Mouse (Mus musculus): ENCODE results near the gene Fzd4. TPM values are rescaled to one million over a fixed set of nuclear protein-coding genes. Genes with fewer than 3 reads are reported as not detected.

Fzd4 gene
- total RNA-seq, 2 experiments from 2014 or later, result 5.4 to 7.8 TPM

GRCm38 (mm10) chr7:89423194-89423593 is 19.0 kb downstream of the Fzd4 start:
- intact Hi-C loops (cut with DNase I), result no loop called here
- no peak for DNase-seq (ENCODE audit: extremely low spot score in 1 of 2, low spot score in 2 of 2)

- intact Hi-C loops (cut with DNase I), result no loop called here
- no peak for DNase-seq (ENCODE audit: extremely low spot score in 1 of 2, low spot score in 2 of 2)
Measured at GRCm38 (mm10) chr7:89423688-89424255, 19.6 kb downstream of the Fzd4 start.

GRCm38 (mm10) chr7:89424659-89425058 is 20.5 kb downstream of the Fzd4 start:
- intact Hi-C loops (cut with DNase I), result no loop called here
- no peak for DNase-seq (ENCODE audit: extremely low spot score in 1 of 2, low spot score in 2 of 2)

GRCm38 (mm10) chr7:89425803-89426725 is 21.9 kb downstream of the Fzd4 start:
- intact Hi-C loops (cut with DNase I), result no loop called here

GRCm38 (mm10) chr7:89427101-89427500 is 22.9 kb downstream of the Fzd4 start:
- no peak for DNase-seq (ENCODE audit: extremely low spot score in 1 of 2, low spot score in 2 of 2)
- intact Hi-C loops (cut with DNase I), result no loop called here

More at GRCm38 (mm10) chr7:89425803-89426725, 21.9 kb downstream of the Fzd4 start:
- no peak for DNase-seq (ENCODE audit: extremely low spot score in 1 of 2, low spot score in 2 of 2)

- no peak for DNase-seq (ENCODE audit: extremely low spot score in 1 of 2, low spot score in 2 of 2)
- intact Hi-C loops (cut with DNase I), result no loop called here
Measured at GRCm38 (mm10) chr7:89428804-89429203, 24.6 kb downstream of the Fzd4 start.

GRCm38 (mm10) chr7:89429326-89429725 is 25.2 kb downstream of the Fzd4 start:
- intact Hi-C loops (cut with DNase I), result no loop called here
- DNase-seq (ENCODE audit: extremely low spot score in 1 of 2, low spot score in 2 of 2), result no peak

GRCm38 (mm10) chr7:89431185-89431584 is 27.0 kb downstream of the Fzd4 start:
- intact Hi-C loops (cut with DNase I), result no loop called here
- DNase-seq (ENCODE audit: extremely low spot score in 1 of 2, low spot score in 2 of 2), result no peak

GRCm38 (mm10) chr7:89433193-89433892 is 29.2 kb downstream of the Fzd4 start:
- DNase-seq (ENCODE audit: extremely low spot score in 1 of 2, low spot score in 2 of 2), result peak; percentile 45 to 79
- intact Hi-C loops (cut with DNase I), result no loop called here

GRCm38 (mm10) chr7:89433893-89434616 is 29.9 kb downstream of the Fzd4 start:
- intact Hi-C loops (cut with DNase I), result no loop called here
- no peak for DNase-seq (ENCODE audit: extremely low spot score in 1 of 2, low spot score in 2 of 2)

GRCm38 (mm10) chr7:89436404-89436803 is 32.2 kb downstream of the Fzd4 start:
- no peak for DNase-seq (ENCODE audit: extremely low spot score in 1 of 2, low spot score in 2 of 2)
- intact Hi-C loops (cut with DNase I), result no loop called here

- intact Hi-C loops (cut with DNase I), result no loop called here
- DNase-seq (ENCODE audit: extremely low spot score in 1 of 2, low spot score in 2 of 2), result peak; percentile 31 to 33
Measured at GRCm38 (mm10) chr7:89437589-89437988, 33.4 kb downstream of the Fzd4 start.

GRCm38 (mm10) chr7:89441291-89441690 is 37.1 kb downstream of the Fzd4 start:
- intact Hi-C loops (cut with DNase I), result no loop called here

GRCm38 (mm10) chr7:89442242-89442641 is 38.1 kb downstream of the Fzd4 start:
- intact Hi-C loops (cut with DNase I), result no loop called here
- DNase-seq (ENCODE audit: extremely low spot score in 1 of 2, low spot score in 2 of 2), result no peak

More at GRCm38 (mm10) chr7:89441291-89441690, 37.1 kb downstream of the Fzd4 start:
- DNase-seq (ENCODE audit: extremely low spot score in 1 of 2, low spot score in 2 of 2), result no peak

- intact Hi-C loops (cut with DNase I), result no loop called here
Measured at GRCm38 (mm10) chr7:89445137-89445536, 41.0 kb downstream of the Fzd4 start.

GRCm38 (mm10) chr7:89450312-89450711 is 46.2 kb downstream of the Fzd4 start:
- intact Hi-C loops (cut with DNase I), result no loop called here
- no peak for DNase-seq (ENCODE audit: extremely low spot score in 1 of 2, low spot score in 2 of 2)

More at GRCm38 (mm10) chr7:89445137-89445536, 41.0 kb downstream of the Fzd4 start:
- DNase-seq (ENCODE audit: extremely low spot score in 1 of 2, low spot score in 2 of 2), result no peak

- intact Hi-C loops (cut with DNase I), result no loop called here
- DNase-seq (ENCODE audit: extremely low spot score in 1 of 2, low spot score in 2 of 2), result no peak
Measured at GRCm38 (mm10) chr7:89456380-89457076, 52.4 kb downstream of the Fzd4 start.

GRCm38 (mm10) chr7:89459691-89460090 is 55.5 kb downstream of the Fzd4 start:
- intact Hi-C loops (cut with DNase I), result no loop called here
- DNase-seq (ENCODE audit: extremely low spot score in 1 of 2, low spot score in 2 of 2), result no peak

Measured in left cerebral cortex, postnatal 10 days (tissue).